Mouse (Mus musculus) bone marrow, adult 2 months (tissue): ENCODE measurements around the gene Epha1.
A peak's percentile ranks its signal among the peaks of the same experiment; 100 is the strongest.

ENCODE experiments used
- CTCF ChIP-seq: fragments of 200-500 bp; IDR thresholded peaks from 2 replicates; pipeline ENCODE4 v1.5.1; 2011; ENCODE audit warnings: low read length, control low read depth; ENCODE audit not compliant: control insufficient read depth, insufficient read depth
- POLR2A ChIP-seq: fragments of 200-500 bp; IDR thresholded peaks from 2 replicates; pipeline ENCODE4 v1.6.1; 2011; ENCODE audit warnings: low read depth, mild to moderate bottlenecking, control low read depth, low read length, borderline replicate concordance; ENCODE audit not compliant: control insufficient read depth

- TF ChIP-seq CTCF (peak; percentile 44), POLR2A (no peak)
These were observed 7.5 kb upstream of the Epha1 start for GRCm38 (mm10) chr6:42380416-42381144.
